Mouse (Mus musculus) erythroblast, embryonic 14.5 days (primary cell): Measurements from ENCODE around the gene Nanog.

Source experiments
- GATA1 ChIP-seq: IDR thresholded peaks from 2 replicates; pipeline ENCODE4 v1.6.1; 2012; ENCODE audit warnings: low read length, inconsistent platforms, mixed read lengths
- TAL1 ChIP-seq: IDR thresholded peaks from 3 replicates; pipeline ENCODE4 v1.6.1; 2012; ENCODE audit warnings: low read length, inconsistent platforms, mixed read lengths

DNA sequence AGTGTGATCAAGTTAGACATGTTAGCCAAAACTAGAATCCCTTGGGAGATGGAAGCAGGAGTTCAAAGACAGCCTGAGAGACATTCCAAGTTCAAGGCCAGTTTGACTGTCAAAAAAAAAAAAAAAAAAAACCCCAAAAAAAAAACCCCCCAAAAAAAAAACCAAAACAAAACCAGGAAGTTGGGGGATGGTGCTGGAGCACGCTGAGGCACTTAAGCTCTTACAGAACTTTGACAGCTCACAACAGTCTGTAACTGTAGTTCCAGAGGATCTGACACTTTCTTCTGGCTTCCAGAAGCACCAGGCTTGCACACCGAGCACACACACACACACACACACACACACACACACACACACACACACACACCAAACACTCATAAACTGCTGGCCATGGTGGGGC lies 48.6 kb downstream of the Nanog start:
- TF ChIP-seq TAL1: no peak
- TF ChIP-seq GATA1: no peak
